Mouse (Mus musculus) neutrophil, adult 5-6 weeks (primary cell): ENCODE data around the gene Ccdc162. TPM values are rescaled to one million over a fixed set of nuclear protein-coding genes. Genes with fewer than 3 reads are reported as not detected.

Source experiments
- ATAC-seq: fragments of 151-379, 151-347 bp; 2 replicates; pipeline ENCODE4 v1.8.0; 2017; ENCODE audit warnings: mild to moderate bottlenecking, moderate TSS enrichment; ENCODE audit not compliant: insufficient number of reproducible peaks, poor library complexity, low FRiP score, severe bottlenecking; ENCODE audit errors: extremely low read depth
- total RNA-seq: library from RNA; stranded (forward); fragments of 200-1000 nt; gene quantifications from 2 replicates; pipeline ENCODE4 v1.2.3, GENCODE M21; 2017

Ccdc162 gene
- total RNA-seq, 1 experiment from 2014 or later, result 0.23 TPM

- 0 out of 2 replicates have a peak, but pooled peaks have one; percentile 28 for ATAC-seq
Measured at GRCm38 (mm10) chr10:41552847-41553589, 163.4 kb downstream of the Ccdc162 start.

- no peak for ATAC-seq
Measured at GRCm38 (mm10) chr10:41552319-41552718, 164.1 kb downstream of the Ccdc162 start.

GRCm38 (mm10) chr10:41550711-41551110 is 165.7 kb downstream of the Ccdc162 start:
- ATAC-seq, result no peak

GRCm38 (mm10) chr10:41546396-41547165 is 169.9 kb downstream of the Ccdc162 start:
- ATAC-seq, result no peak

GRCm38 (mm10) chr10:41545224-41545755 is 171.1 kb downstream of the Ccdc162 start:
- no peak for ATAC-seq

- ATAC-seq, result 0 out of 2 replicates have a peak, but pooled peaks have one; percentile 51
Measured at GRCm38 (mm10) chr10:41544481-41545190, 171.8 kb downstream of the Ccdc162 start.

- no peak for ATAC-seq
Measured at GRCm38 (mm10) chr10:41543844-41544243, 172.6 kb downstream of the Ccdc162 start.

- no peak for ATAC-seq
Measured at GRCm38 (mm10) chr10:41543439-41543838, 173.0 kb downstream of the Ccdc162 start.

- no peak for ATAC-seq
Measured at GRCm38 (mm10) chr10:41542057-41542456, 174.4 kb downstream of the Ccdc162 start.

- no peak for ATAC-seq
Measured at GRCm38 (mm10) chr10:41538986-41539385, 177.4 kb downstream of the Ccdc162 start.

GRCm38 (mm10) chr10:41537983-41538330 is 178.5 kb downstream of the Ccdc162 start:
- no peak for ATAC-seq

GRCm38 (mm10) chr10:41537226-41537982 is 179.0 kb downstream of the Ccdc162 start:
- ATAC-seq, result no peak

GRCm38 (mm10) chr10:41536714-41537113 is 179.7 kb downstream of the Ccdc162 start:
- ATAC-seq, result no peak

- ATAC-seq, result no peak
Measured at GRCm38 (mm10) chr10:41535991-41536390, 180.4 kb downstream of the Ccdc162 start.

- no peak for ATAC-seq
Measured at GRCm38 (mm10) chr10:41529972-41530371, 186.5 kb downstream of the Ccdc162 start.

GRCm38 (mm10) chr10:41525696-41526095 is 190.7 kb downstream of the Ccdc162 start:
- ATAC-seq, result no peak

GRCm38 (mm10) chr10:41523386-41523785 is 193.0 kb downstream of the Ccdc162 start:
- ATAC-seq, result no peak

GRCm38 (mm10) chr10:41520410-41520673 is 196.1 kb downstream of the Ccdc162 start:
- ATAC-seq, result no peak
